Mouse (Mus musculus) forebrain, embryonic 14.5 days (tissue): ENCODE measurements at regions not wholly inside any gene's neighbourhood (a gene's known extent, or its start where the extent isn't known, plus 50 kb on each side); places are given as distances from the start of the nearest gene placed in this dataset.
"Not testable (repeated sequence)": the region's sequence is repeated elsewhere in the genome, so short reads cannot be mapped to it uniquely, and the experiment has no call there.

Experiments used
- ATAC-seq: fragments of 200-750 bp; cut with Nextera tagmentation; 2 replicates; pipeline ENCODE4 v1.8.0; 2017; ENCODE audit warnings: mild to moderate bottlenecking, moderate library complexity
- DNase-seq: peaks from one replicate; pipeline ENCODE4 v3.0.0-alpha.2; 2015; ENCODE audit warnings: low spot score
- H3K27ac ChIP-seq: fragments of 300-500 bp; sonication (generic); 2 replicates; pipeline ENCODE4 v1.5.1; 2014; ENCODE audit warnings: low read depth, mild to moderate bottlenecking, control low read depth, low read length, moderate library complexity
- H3K27me3 ChIP-seq: fragments of 300-500 bp; sonication (generic); replicated peaks from 2 replicates; pipeline ENCODE4 v1.6.1; 2014; ENCODE audit warnings: low read length, control low read depth, mixed read lengths; ENCODE audit not compliant: control insufficient read depth, insufficient read depth
- H3K36me3 ChIP-seq: fragments of 300-500 bp; sonication (generic); 2 replicates; pipeline ENCODE4 v1.6.1; 2014; ENCODE audit warnings: low read length, control low read depth; ENCODE audit not compliant: control insufficient read depth, insufficient read depth
- H3K4me1 ChIP-seq: fragments of 300-500 bp; sonication (generic); 2 replicates; pipeline ENCODE4 v1.6.1; 2014; ENCODE audit warnings: antibody characterized with exemption, low read length, control low read depth; ENCODE audit not compliant: control insufficient read depth, insufficient read depth
- H3K4me2 ChIP-seq: fragments of 300-500 bp; sonication (generic); 2 replicates; pipeline ENCODE4 v1.6.1; 2014; ENCODE audit warnings: mild to moderate bottlenecking, control low read depth, low read length
- H3K4me3 ChIP-seq: fragments of 300-500 bp; sonication (generic); 2 replicates; pipeline ENCODE4 v1.5.1; 2014; ENCODE audit warnings: low read depth, low read length, control low read depth
- H3K9ac ChIP-seq: fragments of 300-500 bp; sonication (generic); 2 replicates; pipeline ENCODE4 v1.6.1; 2014; ENCODE audit warnings: mild to moderate bottlenecking, low read length, control low read depth, moderate library complexity
- H3K9me3 ChIP-seq: fragments of 300-500 bp; sonication (generic); replicated peaks from 2 replicates; pipeline ENCODE4 v1.6.1; 2016; ENCODE audit warnings: low read length, control low read depth, mixed read lengths; ENCODE audit not compliant: control insufficient read depth
- WGBS: fragments of 180-500 bp; shearing (Covaris S2); extraction: QIAGEN DNeasy Blood & Tissue Kit; methylation state at CpG from one replicate; pipeline ENCODE4 v1.1.7; 2014; 5-methylcytosine and 5-hydroxymethylcytosine counted together

- 0 out of 2 replicates have a peak, but pooled peaks have one; percentile 33 for ATAC-seq
- H3K4me2 ChIP-seq, result no peak overlapping the region
- 70% methylated on average over 11 of the region's 11 CpGs for WGBS
- no peaks in the 10 kb centered on the region for H3K36me3 ChIP-seq
- H3K9ac ChIP-seq, result no peak overlapping the region
- no peak overlapping the region for H3K4me3 ChIP-seq
- no peaks in the 10 kb centered on the region for H3K9me3 ChIP-seq
- DNase-seq, result peak; percentile 56
- peaks cover 27% of the 10 kb centered on the region for H3K4me1 ChIP-seq
- peak overlapping the region; percentile 58 for H3K27ac ChIP-seq
- H3K27me3 ChIP-seq, result no peaks in the 10 kb centered on the region
Observed at GRCm38 (mm10) chr12:79988401-79989358, 124.1 kb downstream of the Zfp36l1 start.

GRCm38 (mm10) chr12:79986241-79986976 is 126.4 kb downstream of the Zfp36l1 start:
- Histone ChIP-seq H3K4me1 (peaks cover 24% of the 10 kb centered on the region), H3K4me3 (no peak overlapping the region), H3K9ac (no peak overlapping the region; the same call in 1 of the 2 replicates), H3K36me3 (no peaks in the 10 kb centered on the region), H3K9me3 (no peaks in the 10 kb centered on the region), H3K27ac (peak overlapping the region; percentile 57; the same call in 1 of the 2 replicates), H3K27me3 (no peaks in the 10 kb centered on the region), H3K4me2 (no peak overlapping the region)
- WGBS, result 53% methylated on average over 9 of the region's 9 CpGs
- DNase-seq (no peak), ATAC-seq (no peak)

DNA sequence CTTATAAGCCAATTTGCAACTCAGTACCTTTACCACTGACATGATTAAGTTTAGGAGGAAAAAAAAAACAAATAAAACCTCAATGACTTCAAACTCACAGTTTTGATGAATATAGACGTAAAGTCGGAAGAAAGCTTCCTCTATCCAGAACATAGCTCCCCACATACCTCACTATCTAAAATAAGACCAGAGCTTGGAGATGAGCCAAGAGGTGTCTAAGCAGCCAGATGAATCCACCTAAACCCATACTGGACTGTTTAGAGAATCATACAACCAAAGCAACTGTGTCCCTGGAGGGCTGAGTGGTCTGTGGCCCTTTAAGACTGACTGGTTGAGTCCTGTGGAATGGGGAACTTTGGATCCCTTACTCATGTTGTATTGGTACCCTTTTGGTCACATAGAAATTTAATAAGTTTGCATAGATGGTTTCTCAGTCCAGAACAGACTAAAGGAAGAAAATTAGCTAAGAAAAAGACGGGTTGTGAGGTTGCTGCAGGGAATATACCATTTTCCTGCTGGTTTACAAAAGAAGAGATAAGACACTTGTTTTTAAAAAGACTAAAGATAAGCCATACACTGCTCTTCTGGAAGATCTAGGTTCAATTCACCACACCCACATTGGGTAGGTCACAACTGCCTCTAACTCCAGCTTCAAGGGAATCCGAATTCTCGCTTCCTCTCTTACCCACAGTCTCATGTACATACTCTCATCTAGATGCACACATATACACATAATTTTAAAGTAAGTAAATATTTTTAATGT is 127.6 kb downstream of the Zfp36l1 start:
- Histone ChIP-seq H3K4me1 (peaks cover 14% of the 10 kb centered on the region), H3K4me2 (no peak overlapping the region), H3K36me3 (no peaks in the 10 kb centered on the region), H3K9ac (no peak overlapping the region), H3K27me3 (no peaks in the 10 kb centered on the region), H3K9me3 (no peaks in the 10 kb centered on the region), H3K27ac (no peak overlapping the region), H3K4me3 (no peak overlapping the region)
- no peak for ATAC-seq
- WGBS, result 91% methylated on average over 5 of the region's 5 CpGs
- DNase-seq, result no peak

- Histone ChIP-seq H3K36me3 (no peaks in the 10 kb centered on the region), H3K4me1 (peaks cover 6% of the 10 kb centered on the region), H3K4me3 (no peak overlapping the region), H3K9ac (no peak overlapping the region), H3K4me2 (no peak overlapping the region), H3K9me3 (no peaks in the 10 kb centered on the region), H3K27ac (no peak overlapping the region), H3K27me3 (no peaks in the 10 kb centered on the region)
- DNase-seq (no peak), ATAC-seq (no peak)
- 55% methylated on average over 10 of the region's 10 CpGs for WGBS
Observed at GRCm38 (mm10) chr12:79984025-79984790, 128.6 kb downstream of the Zfp36l1 start.

DNA sequence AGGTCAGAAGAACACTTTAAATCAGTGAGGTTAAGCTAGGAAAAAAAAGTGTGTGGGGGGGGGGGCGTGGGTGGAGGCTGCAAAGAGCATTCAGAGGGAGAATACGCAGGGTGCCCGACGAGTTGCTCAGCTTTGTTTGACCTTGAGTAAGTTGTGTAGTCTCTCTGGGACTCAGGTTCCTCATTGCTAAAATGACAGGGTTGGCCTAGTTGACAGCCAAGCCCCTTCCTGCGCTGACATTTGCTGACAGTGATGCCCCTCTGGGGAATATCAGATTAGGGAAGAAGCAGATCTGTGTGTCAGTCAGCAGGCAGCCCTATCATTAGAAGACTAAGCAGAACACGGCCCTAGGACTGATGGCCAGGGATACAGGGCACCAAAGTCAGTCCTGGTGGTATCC is 129.6 kb downstream of the Zfp36l1 start:
- ATAC-seq (no peak), DNase-seq (no peak)
- H3K9me3 ChIP-seq, result no peaks in the 10 kb centered on the region
- H3K27me3 ChIP-seq, result no peaks in the 10 kb centered on the region
- H3K4me3 ChIP-seq, result no peak overlapping the region
- H3K4me1 ChIP-seq, result no peaks in the 10 kb centered on the region
- H3K27ac ChIP-seq, result no peak overlapping the region
- no peaks in the 10 kb centered on the region for H3K36me3 ChIP-seq
- H3K4me2 ChIP-seq, result no peak overlapping the region
- WGBS, result 80% methylated on average over 6 of the region's 6 CpGs
- H3K9ac ChIP-seq, result no peak overlapping the region

DNA sequence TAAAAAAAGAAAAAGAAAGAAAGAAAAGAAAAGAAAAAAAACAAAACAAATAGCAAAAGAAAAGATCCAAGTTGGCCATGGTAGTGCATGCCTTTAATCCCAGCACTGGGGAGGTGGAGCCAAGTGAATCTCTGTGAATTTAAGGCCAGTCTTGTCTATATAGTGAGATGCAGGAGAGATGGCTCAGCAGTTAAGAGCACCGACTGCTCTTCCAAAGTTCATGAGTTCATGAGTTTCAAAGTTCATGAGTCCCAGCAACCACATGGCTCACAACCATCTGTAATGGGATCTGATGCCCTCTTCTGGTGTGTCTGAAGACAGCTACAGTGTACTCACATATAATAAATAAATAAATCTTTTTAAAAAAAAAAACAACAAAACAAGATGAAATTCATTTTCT is 130.3 kb downstream of the Zfp36l1 start:
- H3K4me3 ChIP-seq, DNase-seq, H3K27me3 ChIP-seq, H3K27ac ChIP-seq, ATAC-seq, H3K36me3 ChIP-seq, H3K9ac ChIP-seq, H3K9me3 ChIP-seq, H3K4me1 ChIP-seq, H3K4me2 ChIP-seq: not testable (repeated sequence)
- 87% methylated on average over 1 of the region's 1 CpGs for WGBS

DNA sequence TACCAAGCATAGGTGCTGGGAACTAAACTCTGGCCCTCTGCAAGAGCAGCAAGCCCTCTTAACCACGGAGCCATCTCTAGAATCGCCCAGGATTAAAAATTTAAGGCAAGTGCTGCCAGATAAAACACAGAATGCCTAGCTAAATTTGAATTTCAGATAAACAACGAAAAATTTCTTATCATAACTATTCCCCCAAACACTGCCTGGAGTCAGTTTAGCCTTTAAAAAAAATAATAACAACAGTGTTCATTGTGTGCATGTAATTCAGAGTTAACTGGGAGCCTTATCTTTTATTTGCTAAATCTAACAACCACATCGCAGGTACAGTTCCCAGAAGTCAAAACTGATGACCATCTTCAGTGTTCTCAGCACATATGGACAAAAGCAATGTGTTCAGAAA is 132.1 kb downstream of the Zfp36l1 start:
- no peak for ATAC-seq
- Histone ChIP-seq H3K4me1 (no peaks in the 10 kb centered on the region), H3K9ac (no peak overlapping the region), H3K27ac (no peak overlapping the region), H3K27me3 (no peaks in the 10 kb centered on the region), H3K4me2 (no peak overlapping the region), H3K4me3 (no peak overlapping the region), H3K9me3 (no peaks in the 10 kb centered on the region), H3K36me3 (no peaks in the 10 kb centered on the region)
- no peak for DNase-seq
- WGBS, result 86% methylated on average over 4 of the region's 4 CpGs

GRCm38 (mm10) chr12:79977136-79977535 is 135.7 kb downstream of the Zfp36l1 start:
- Histone ChIP-seq H3K4me2 (no peak overlapping the region), H3K4me3 (no peak overlapping the region), H3K9ac (no peak overlapping the region), H3K27me3 (no peaks in the 10 kb centered on the region), H3K27ac (no peak overlapping the region), H3K9me3 (no peaks in the 10 kb centered on the region), H3K4me1 (peaks cover 2% of the 10 kb centered on the region; the same call in 1 of the 2 replicates), H3K36me3 (no peaks in the 10 kb centered on the region)
- WGBS, result 97% methylated on average over 3 of the region's 3 CpGs
- ATAC-seq, result no peak
- no peak for DNase-seq
